Mouse (Mus musculus): ENCODE measurements around the gene Mlec. TPM values are rescaled to one million over a fixed set of nuclear protein-coding genes. Genes with fewer than 3 reads are reported as not detected.
"Not testable (repeated sequence)": the region's sequence is repeated elsewhere in the genome, so short reads cannot be mapped to it uniquely, and the experiment has no call there.

The Mlec gene
- total and polyA plus RNA-seq, 3 experiments, result 96.9 to 185 (median 165) TPM

- peak; percentile 75 for DNase-seq
Observed at GRCm38 (mm10) chr5:115181248-115181940, 23.4 kb upstream of the Mlec start.

- DNase-seq, result no peak
Observed at GRCm38 (mm10) chr5:115179596-115179995, 21.6 kb upstream of the Mlec start.

GRCm38 (mm10) chr5:115177866-115178265, 19.9 kb upstream of the Mlec start:
- no peak for DNase-seq

- no peak for DNase-seq
Observed at GRCm38 (mm10) chr5:115174554-115174953, 16.6 kb upstream of the Mlec start.

- no peak for DNase-seq
Observed at GRCm38 (mm10) chr5:115170150-115170549, 12.2 kb upstream of the Mlec start.

- DNase-seq, result no peak
Observed at GRCm38 (mm10) chr5:115168641-115169415, 10.8 kb upstream of the Mlec start.

GRCm38 (mm10) chr5:115167396-115167795, 9.4 kb upstream of the Mlec start:
- no peak for DNase-seq

- no peak for DNase-seq
Observed at GRCm38 (mm10) chr5:115166815-115167194, 8.8 kb upstream of the Mlec start.

GRCm38 (mm10) chr5:115165895-115166814, 8.2 kb upstream of the Mlec start:
- peak; percentile 35 for DNase-seq

GRCm38 (mm10) chr5:115165351-115165750, 7.4 kb upstream of the Mlec start:
- DNase-seq, result no peak

- DNase-seq, result not testable (repeated sequence)
Observed at GRCm38 (mm10) chr5:115164446-115164845, 6.5 kb upstream of the Mlec start.

GRCm38 (mm10) chr5:115163563-115163962, 5.6 kb upstream of the Mlec start:
- DNase-seq, result peak; percentile 72

- DNase-seq, result not testable (repeated sequence)
Observed at GRCm38 (mm10) chr5:115161940-115162279, 3.9 kb upstream of the Mlec start.

- DNase-seq, result peak; percentile 67
Observed at GRCm38 (mm10) chr5:115161064-115161939, 3.3 kb upstream of the Mlec start.

GRCm38 (mm10) chr5:115160655-115161054, 2.7 kb upstream of the Mlec start:
- DNase-seq, result no peak

- DNase-seq, result no peak
Observed at GRCm38 (mm10) chr5:115159165-115159564, 1.2 kb upstream of the Mlec start.

- peak; percentile 40 for DNase-seq
Observed at GRCm38 (mm10) chr5:115156933-115157589, 918 bp downstream of the Mlec start.

GRCm38 (mm10) chr5:115156401-115156800, 1.6 kb downstream of the Mlec start:
- DNase-seq, result no peak

GRCm38 (mm10) chr5:115155831-115156230, 2.1 kb downstream of the Mlec start:
- DNase-seq, result peak; percentile 47

GRCm38 (mm10) chr5:115155156-115155631, 2.8 kb downstream of the Mlec start:
- DNase-seq, result no peak
